Mouse (Mus musculus) kidney, adult 10 weeks (tissue): Measurements from ENCODE around the gene Krt81. TPM values are rescaled to one million over a fixed set of nuclear protein-coding genes. Genes with fewer than 3 reads are reported as not detected.

Source experiments
- polyA plus RNA-seq: library from polyadenylated mRNA; stranded (reverse); fragments of 350-450 nt; fragmentation: Illumina TruSeq; extraction: RNeasy Lipid Tissue Mini Kit (QIAGEN cat#74804); gene quantifications from one replicate; pipeline ENCODE4 v1.2.3, GENCODE M21; 2014; ENCODE audit warnings: low read depth, low replicate concordance

The Krt81 gene
- polyA plus RNA-seq = not detected

DNA sequence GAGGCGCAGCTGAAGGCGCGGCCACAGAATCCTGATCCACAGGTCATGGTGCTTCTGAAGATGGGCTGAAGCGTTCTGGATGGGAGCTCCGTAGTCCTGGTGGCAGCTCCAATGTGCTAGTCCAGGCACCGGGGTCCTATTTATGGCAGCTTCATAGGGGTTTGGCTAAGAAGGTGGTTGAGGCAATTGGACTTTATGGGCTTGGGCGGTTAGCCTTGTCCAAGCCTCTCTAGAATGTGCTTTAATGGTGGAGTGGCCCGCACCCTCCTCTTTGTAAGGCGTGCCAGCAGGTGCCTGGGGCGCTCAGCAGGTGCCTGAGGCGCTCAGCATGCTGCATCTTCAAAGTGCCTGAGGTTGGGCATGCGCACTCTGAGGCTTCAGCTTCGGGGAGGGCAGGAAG is at the start of gene Krt81:
TSS of gene Krt81 (minus strand) at position 101 of the 400 bp plus-strand sequence.

DNA sequence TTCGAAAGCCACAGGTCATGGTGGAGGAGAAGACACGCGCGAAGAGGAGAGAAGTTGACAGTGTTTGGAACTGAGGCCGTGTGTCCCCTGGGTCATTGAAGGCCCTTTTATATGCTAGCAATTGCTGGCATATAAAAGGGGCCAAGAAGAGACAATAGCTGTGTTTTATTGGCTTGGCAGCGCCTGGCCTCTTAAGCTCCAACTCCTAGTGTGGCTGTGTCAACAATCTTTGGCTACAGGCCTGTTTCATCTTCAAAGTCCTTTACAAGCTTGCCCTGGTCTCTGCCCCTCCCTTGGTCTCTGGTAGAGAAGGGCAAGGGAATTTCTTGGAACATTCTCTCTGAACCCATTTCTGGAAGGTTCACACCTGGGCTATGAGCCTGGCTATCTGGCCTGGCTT is 27.9 kb upstream of the Krt81 start, which contains the start of gene Krt83:
TSS of gene Krt83 (minus strand) at position 82 of the 400 bp plus-strand sequence.

DNA sequence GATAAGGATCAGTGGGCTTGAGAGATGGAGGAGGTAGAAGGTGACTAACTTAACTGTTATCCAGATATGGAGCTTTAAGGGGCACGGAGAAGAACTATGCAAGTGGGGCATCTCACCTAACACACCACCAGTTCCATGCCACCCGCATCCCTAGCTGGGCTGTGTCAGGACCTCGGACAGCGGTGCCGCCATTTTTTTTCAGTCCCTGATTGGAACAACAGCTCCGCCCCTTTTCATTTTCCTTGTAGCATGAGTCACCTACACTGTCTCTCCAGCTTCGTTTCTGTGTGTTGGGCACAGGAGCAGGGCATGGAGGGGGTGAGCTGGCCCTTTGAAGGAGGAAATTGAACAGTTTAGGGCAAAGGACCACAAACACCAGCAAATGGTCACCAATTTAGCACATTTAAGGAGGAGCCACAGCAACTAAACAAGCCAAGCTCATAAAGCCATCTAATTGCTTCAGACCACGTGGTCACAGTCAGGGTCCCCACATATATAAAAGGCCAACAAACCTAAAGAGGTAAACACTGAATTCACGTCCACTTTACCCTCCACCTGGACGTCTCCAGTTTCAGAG is 9.5 kb upstream of the Krt81 start, which contains the start of gene Krt86:
TSS of gene Krt86 (plus strand) at position 527 of the 577 bp plus-strand sequence.

DNA sequence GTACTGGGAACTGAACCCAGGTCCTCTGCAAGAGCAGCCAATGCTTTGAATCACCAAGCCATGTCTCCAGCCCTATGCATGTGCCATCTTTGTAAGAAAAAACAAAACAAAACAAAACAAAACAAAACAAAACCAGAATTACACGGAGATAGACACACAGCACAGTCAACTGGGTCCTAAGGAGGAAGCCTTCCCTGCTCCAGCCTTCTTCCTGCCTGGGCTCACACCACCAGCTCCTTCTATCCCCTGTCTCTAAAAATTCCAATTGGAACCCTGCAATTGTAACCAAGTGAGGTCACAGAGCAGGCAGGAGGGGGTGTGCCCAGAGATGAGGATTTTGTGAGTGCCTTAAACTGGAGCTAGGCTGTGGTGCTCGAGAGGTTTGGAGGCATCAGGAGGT is 16.1 kb downstream of the Krt81 start, which contains the start of gene Krt88:
TSS of gene Krt88 (plus strand) at position 301 of the 400 bp plus-strand sequence.

DNA sequence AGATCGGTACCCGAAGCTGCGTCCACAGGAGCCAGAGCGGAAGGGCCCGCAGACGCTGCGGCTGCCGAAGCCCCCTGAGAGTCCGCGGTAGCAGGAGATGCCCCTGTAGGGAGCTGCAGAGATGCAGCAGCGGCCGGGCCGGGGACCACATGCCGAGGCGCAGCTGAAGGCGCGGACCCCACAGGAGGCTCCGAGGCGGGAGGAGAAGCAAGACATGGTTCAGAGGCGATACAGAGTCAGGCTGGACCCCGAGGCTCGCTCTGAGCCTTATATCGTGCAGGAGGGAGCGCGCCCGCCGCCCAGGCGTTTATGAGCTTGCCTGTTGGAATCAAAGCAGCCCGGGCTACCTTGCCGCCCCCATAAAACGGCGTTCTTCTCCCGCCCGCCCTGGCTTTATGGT is 25.0 kb downstream of the Krt81 start, which contains the start of gene Krt87:
TSS of gene Krt87 (minus strand) at position 250 of the 400 bp plus-strand sequence.

DNA sequence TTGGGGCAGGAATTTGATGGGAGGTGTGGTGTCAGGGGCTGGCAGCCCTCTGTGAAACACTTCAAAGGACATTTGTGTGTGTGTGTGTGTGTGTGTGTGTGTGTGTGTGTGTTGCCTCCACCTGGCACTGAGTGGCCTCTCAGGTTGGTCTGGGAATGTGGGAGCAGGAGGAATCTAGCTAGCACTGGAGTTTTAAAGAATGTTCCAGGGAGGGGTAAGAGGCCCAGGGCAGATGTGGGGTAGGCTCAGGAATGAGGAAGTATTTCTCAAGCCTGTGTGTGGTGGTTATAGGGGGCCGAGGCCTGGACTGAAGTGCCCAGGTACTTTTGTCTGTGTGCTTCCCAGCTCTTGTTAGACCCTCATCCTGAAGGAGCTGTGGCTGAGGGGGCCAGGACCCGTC is 52.8 kb downstream of the Krt81 start, which contains the start of gene Krt7:
TSS of gene Krt7 (plus strand) at position 269 of the 400 bp plus-strand sequence.

Other genes with a start within 250 kb of the Krt81 start
- 0.28 TPM for gene Grasp, start 239.6 kb downstream of the Krt81 start, polyA plus RNA-seq
- gene Nr4a1, start 209.5 kb downstream of the Krt81 start, polyA plus RNA-seq = 1.5 TPM
- not detected for gene Atg101, start 179.5 kb downstream of the Krt81 start, polyA plus RNA-seq
- gene 6030408B16Rik, start 170.5 kb downstream of the Krt81 start, polyA plus RNA-seq = not detected
- 1.1 TPM for gene Krt80, start 93.6 kb downstream of the Krt81 start, polyA plus RNA-seq
- gene Krt7, start 52.7 kb downstream of the Krt81 start, polyA plus RNA-seq = 6.0 TPM
- not detected for gene Krt87, start 24.9 kb downstream of the Krt81 start, polyA plus RNA-seq
- gene Krt88, start 16.0 kb downstream of the Krt81 start, polyA plus RNA-seq = not detected
- gene Krt86, start 9.7 kb upstream of the Krt81 start, polyA plus RNA-seq = not detected
- not detected for gene Krt83, start 27.8 kb upstream of the Krt81 start, polyA plus RNA-seq
- gene Gm49425, start 53.5 kb upstream of the Krt81 start, polyA plus RNA-seq = not detected
- not detected for gene Krt84, start 69.1 kb upstream of the Krt81 start, polyA plus RNA-seq
- not detected for gene Krt82, start 86.9 kb upstream of the Krt81 start, polyA plus RNA-seq
- gene Krt90, start 99.2 kb upstream of the Krt81 start, polyA plus RNA-seq = not detected
- gene Krt75, start 110.2 kb upstream of the Krt81 start, polyA plus RNA-seq = not detected
- gene Gm5414, start 164.4 kb upstream of the Krt81 start, polyA plus RNA-seq = not detected
- gene Gm5478, start 183.6 kb upstream of the Krt81 start, polyA plus RNA-seq = not detected
- gene Krt6b, start 216.5 kb upstream of the Krt81 start, polyA plus RNA-seq = not detected
- not detected for gene Krt6a, start 230.6 kb upstream of the Krt81 start, polyA plus RNA-seq
- gene Krt5, start 249.1 kb upstream of the Krt81 start, polyA plus RNA-seq = not detected